Mouse (Mus musculus): ENCODE results near the gene Rpe.

- TF ChIP-seq EP300 (IDR thresholded peaks at IDR 0.05; ENCODE audit: low read depth) (no peak), CTCF (IDR thresholded peaks at IDR 0.05; ENCODE audit: low read depth) (no peak)
Observed at GRCm38 (mm10) chr1:66677928-66678327, 22.7 kb upstream of the Rpe start.

Measured in liver, postnatal 0 days (tissue).